Mouse (Mus musculus) c-Kit-positive CD71-positive TER-119-positive erythroid progenitor cells, embryonic 14.5 days (primary cell): ENCODE data around the gene Nkx3-2.

Source experiments
- DNase-seq: peaks from one replicate; pipeline ENCODE4 v3.0.0-alpha.2; 2013; ENCODE audit warnings: low spot score

Gene Nkx3-2

GRCm38 (mm10) chr5:41763731-41764721 is at the start of gene Nkx3-2:
Gene Nkx3-2, minus strand, starts transcription at chr5:41764501.
- no peak for DNase-seq

- DNase-seq: no peak
Measured at GRCm38 (mm10) chr5:41812516-41812915, 48.2 kb upstream of the Nkx3-2 start.

- DNase-seq: no peak
Measured at GRCm38 (mm10) chr5:41811279-41811678, 47.0 kb upstream of the Nkx3-2 start.

GRCm38 (mm10) chr5:41807383-41807782 is 43.1 kb upstream of the Nkx3-2 start:
- no peak for DNase-seq

- DNase-seq: no peak
Measured at GRCm38 (mm10) chr5:41806176-41806575, 41.9 kb upstream of the Nkx3-2 start.

GRCm38 (mm10) chr5:41805085-41805484 is 40.8 kb upstream of the Nkx3-2 start:
- no peak for DNase-seq

- no peak for DNase-seq
Measured at GRCm38 (mm10) chr5:41804643-41805042, 40.3 kb upstream of the Nkx3-2 start.

- no peak for DNase-seq
Measured at GRCm38 (mm10) chr5:41801622-41802021, 37.3 kb upstream of the Nkx3-2 start.

GRCm38 (mm10) chr5:41794434-41794833 is 30.1 kb upstream of the Nkx3-2 start:
- no peak for DNase-seq

- DNase-seq: no peak
Measured at GRCm38 (mm10) chr5:41790517-41790916, 26.2 kb upstream of the Nkx3-2 start.

- no peak for DNase-seq
Measured at GRCm38 (mm10) chr5:41788877-41789276, 24.6 kb upstream of the Nkx3-2 start.

GRCm38 (mm10) chr5:41781890-41782289 is 17.6 kb upstream of the Nkx3-2 start:
- no peak for DNase-seq

- no peak for DNase-seq
Measured at GRCm38 (mm10) chr5:41780026-41780425, 15.7 kb upstream of the Nkx3-2 start.

- no peak for DNase-seq
Measured at GRCm38 (mm10) chr5:41775728-41776127, 11.4 kb upstream of the Nkx3-2 start.

GRCm38 (mm10) chr5:41775273-41775672 is 11.0 kb upstream of the Nkx3-2 start:
- DNase-seq: no peak

GRCm38 (mm10) chr5:41768382-41769040 is 4.2 kb upstream of the Nkx3-2 start:
- peak; percentile 69 for DNase-seq

GRCm38 (mm10) chr5:41767296-41768200 is 3.2 kb upstream of the Nkx3-2 start:
- no peak for DNase-seq

GRCm38 (mm10) chr5:41766406-41767010 is 2.2 kb upstream of the Nkx3-2 start:
- no peak for DNase-seq

- no peak for DNase-seq
Measured at GRCm38 (mm10) chr5:41765626-41766405, 1.5 kb upstream of the Nkx3-2 start.

GRCm38 (mm10) chr5:41762947-41763730 is 1.2 kb downstream of the Nkx3-2 start:
- DNase-seq: no peak
